Mouse (Mus musculus): ENCODE results near the gene Thra. TPM values are rescaled to one million over a fixed set of nuclear protein-coding genes. Genes with fewer than 3 reads are reported as not detected.

Gene Thra
- total RNA-seq, 2 experiments from 2014 or later: 69.2 to 91.7 TPM

- DNase-seq: peak in 1 of 2 experiments; percentile 31
These were observed 4.1 kb downstream of the Thra start for GRCm38 (mm10) chr11:98744456-98745019.

DNA sequence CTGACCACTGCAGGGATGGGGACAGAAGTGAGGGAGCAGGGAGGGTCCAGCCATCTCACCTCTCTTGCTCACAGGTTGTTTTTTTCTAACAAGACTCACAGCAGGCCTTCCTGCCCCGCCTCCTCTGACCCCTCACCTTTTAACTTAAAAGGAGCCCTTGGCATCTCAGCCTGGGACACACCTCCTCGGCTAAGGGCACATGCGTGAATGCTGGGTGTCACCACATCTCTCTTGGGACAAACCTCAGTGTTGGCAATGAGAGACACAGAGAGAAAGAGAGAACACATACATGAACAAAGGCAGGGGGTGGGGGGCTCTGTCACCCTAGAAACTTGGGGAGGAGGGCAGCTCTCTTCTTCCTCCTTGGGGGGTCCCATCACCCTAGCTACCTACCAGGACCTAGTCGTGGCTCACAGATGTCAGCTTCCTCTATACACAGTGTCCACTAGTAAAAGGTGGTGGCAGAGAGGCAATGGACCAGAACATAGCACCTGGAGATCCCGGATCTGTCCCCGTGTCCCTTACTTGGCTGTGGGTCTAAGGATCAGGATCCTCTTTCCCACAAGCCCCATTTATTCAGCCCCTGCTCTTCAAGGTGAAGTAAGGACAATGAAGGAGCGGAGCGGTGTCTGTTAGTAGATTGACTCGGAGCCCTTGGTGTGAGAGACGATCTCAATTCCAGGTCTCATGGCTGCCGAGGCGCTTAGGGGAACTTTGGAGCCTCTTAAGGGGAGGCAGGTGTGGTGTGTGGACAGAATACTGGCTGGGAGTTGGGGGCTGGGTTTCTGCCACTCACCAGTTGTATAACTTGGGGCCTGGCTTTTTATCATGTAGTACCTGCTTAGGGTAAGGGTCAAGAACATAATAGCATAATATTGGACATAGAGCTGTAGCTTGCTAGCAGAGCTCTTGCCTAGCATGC lies 5.8 kb downstream of the Thra start:
- no peak for DNase-seq

DNA sequence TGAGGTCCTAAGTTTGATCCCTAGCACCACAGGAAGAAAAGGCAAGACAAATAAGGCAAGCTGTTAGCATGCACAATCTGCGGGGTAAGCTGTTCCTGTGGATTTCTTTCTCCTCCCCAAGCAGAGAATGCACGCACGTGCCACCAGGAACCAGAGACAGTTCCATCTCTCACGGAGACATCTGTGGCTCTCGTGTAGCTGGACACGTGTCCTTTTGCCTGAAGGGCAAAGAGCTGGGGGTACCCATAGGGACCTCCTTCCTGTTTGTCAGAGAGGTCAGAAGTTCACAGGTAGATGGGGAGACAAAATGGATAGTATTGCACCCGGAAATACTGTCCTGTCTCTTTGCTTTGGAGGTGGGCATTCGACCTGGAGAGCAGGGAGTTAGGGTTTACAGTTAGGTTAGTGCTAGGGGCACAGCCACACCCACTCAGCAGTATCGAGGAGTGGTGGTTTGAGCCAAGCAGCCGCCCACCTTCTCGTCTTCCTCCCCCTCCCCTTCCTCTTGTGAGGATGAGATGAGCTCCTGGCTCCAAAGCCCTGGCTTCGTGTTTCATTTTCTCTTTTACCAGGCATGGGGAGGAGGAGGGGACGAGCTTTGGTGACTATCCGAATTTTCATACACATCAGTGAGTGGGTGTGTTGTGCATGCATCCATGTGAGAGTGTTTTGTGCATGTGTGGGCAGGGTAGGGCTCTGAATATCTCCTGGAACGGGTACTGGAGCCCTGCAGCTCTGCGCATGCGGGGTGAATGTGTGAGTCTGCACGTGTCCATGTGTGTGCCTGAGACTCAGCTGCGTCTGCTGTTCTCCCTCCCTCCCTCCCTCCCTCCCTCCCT lies 6.6 kb downstream of the Thra start:
- DNase-seq: peak; percentile 89 to 90

DNA sequence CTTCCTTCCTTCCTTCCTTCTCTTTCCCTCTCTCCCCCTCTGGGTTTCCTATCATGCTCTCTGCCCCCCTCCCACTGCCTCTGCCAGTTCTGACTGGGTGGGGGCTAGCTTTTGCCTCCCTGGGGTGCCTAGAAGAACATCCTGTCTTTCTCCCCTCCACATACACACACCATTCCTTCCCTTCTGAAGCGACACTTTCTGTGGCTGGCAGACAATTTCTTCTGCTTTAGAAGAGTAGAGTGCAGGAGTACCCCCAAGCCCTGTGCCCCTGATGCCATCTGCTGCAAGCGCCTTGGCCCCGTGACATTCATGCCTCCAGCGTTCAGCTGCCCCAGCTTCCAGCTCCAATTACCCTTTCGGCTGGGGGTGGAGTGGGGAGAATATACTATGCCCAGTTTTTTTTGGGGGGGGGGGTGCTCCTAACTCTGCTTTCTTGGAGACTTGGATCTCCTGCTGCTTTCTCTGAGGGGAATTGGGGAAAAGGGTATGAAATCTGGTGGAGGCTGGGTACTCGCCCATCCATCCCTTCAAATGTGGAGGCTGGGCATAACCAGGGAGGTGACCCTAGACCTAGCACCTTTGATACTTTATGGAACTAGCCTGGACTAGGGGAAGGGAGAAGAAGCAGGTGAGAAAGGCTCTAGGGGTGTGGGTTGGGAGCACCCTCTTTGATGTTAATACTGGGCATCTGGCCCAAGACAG lies 7.5 kb downstream of the Thra start:
- DNase-seq: no peak

DNA sequence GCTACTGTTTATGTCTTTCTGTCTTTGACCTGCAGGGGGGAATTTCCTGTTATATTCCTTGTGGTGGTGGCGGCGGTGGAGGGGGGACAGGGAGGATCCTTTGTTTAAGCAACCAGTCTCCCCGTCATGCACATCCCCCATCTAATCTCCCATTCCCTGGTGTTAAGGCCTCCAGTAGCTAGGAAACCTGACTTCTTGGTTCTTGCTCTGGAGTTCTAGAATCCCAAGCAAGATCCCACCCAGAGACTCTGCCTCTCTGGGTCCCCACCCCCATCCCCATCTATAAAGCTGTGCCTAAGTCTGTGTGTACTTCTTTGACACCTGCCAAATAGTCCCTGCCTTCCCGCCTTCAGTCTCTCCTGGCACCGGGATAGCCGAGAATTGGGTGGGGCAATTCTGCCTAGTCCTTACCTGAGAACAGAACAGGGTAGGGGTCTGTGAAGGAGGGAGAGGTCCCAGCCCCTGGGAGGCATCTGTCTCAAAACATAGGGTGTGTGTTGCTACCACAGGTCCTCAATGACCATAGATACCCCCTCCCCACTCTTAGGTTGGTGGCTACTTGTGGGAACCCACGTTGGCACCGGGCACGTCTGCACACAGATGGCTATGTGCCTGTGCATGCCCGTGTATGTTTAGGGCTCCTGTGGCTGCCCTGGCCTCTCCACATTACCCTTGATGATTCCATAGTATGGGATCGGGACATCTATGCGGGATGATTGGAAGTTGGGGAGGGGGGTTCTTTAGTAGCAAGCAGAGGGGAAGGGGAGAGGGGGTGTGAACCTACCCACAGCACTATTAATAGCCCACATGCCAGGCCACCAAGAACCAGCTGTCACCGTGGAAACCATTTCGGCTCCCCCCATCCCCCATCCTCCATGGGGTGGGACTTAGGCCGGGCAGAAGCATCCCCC lies 8.3 kb downstream of the Thra start:
- no peak for DNase-seq

- DNase-seq: no peak
These were observed 9.3 kb downstream of the Thra start for GRCm38 (mm10) chr11:98749716-98750115.

- peak; percentile 80 to 81 for DNase-seq
These were observed 10.1 kb downstream of the Thra start for GRCm38 (mm10) chr11:98750351-98751201.

DNA sequence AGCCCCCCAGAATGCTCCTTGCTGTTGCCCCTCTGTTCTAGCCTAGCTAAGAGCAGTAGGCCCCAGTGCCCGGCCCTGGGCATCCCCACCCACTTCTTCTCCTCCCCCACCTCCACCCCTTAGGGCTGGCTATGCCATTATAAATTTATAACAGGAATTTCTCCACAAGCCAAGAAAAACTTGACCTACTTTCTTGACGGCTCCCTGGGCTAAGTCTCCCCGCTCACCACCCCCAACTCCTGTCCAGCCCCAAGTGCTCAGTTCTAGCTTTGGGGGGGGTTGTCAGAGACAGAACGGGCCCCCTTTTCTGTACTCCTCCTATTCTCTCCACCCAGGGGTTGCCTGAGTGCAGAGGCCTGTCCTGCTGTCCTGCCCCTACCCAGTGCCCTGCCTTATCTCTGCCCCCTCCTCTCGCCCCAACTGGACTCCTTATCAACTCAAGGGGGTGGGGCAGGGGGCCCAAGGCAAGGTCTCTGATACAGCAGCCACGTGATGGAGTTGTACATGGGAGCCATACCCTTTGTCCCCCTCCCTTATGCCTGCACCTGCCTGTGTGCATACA lies 10.9 kb downstream of the Thra start:
- peak; percentile 58 to 73 for DNase-seq

- DNase-seq: no peak
These were observed 12.2 kb downstream of the Thra start for GRCm38 (mm10) chr11:98752562-98753140.

DNA sequence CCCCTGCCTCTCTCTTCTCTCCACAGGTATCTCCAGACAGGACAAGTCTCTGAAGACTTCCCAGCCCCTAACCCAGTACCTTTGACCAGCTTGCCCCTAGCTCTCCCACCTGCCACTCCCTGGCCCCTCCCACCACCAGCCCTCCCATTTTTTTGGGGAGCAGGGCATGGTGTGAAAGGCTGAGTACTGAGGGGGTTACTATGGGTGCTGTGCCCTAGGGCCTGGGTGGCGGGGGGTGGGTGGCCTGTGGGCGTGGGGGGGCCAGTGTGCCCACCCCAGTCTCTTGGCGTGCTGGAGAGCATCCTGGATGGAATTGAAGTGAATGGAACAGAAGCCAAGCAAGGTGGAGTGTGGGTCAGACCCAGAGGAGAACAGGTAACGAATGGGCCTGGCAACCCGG lies 12.8 kb downstream of the Thra start:
- no peak for DNase-seq

DNA sequence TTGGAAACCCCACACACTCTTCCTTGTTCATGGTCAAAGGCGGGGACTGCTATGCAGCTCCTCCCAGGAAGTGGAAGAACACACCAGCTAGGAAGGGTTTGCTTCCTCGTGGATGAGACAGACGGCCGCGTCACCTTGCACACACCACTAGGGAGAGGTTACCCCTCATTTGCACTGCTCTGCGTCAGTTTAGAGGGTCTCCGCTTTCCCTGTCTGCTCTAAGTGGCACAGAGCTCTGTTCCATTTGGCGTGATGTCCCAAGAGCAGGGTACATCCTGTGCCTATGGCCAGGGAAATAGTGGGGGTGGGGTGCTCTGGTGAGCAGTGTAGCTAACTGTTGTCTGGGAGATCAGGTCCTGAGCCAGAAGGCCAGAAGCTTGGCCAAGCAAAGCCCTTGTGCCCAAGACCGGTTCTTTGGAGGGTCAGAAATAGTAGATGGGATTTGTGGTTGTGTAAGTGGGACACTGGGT lies 13.7 kb downstream of the Thra start:
- no peak for DNase-seq

- DNase-seq: peak; percentile 81 to 85
These were observed 14.3 kb downstream of the Thra start for GRCm38 (mm10) chr11:98754621-98755181.

GRCm38 (mm10) chr11:98755726-98756380 lies 15.4 kb downstream of the Thra start:
- no peak for DNase-seq

- no peak for DNase-seq
These were observed 16.3 kb downstream of the Thra start for GRCm38 (mm10) chr11:98756711-98757110.

DNA sequence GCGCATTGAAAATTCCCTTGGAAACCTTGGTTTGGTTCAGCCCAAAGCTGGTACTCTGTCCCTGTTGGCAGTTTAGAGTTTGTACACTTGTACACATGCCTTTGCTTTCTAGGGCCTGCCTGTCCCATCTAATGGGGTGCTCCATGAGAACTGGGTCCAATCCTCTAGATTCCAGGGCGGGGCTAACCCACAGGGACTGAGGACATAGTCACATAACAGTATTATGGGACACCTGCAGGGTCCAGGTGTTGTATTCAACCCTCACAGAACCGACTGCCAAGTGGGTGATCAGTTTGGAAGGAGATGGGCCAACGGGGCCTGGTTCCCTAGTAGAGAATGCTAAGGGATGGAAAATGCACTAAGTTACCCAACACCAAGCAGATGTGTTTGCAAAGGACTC lies 21.5 kb downstream of the Thra start:
- DNase-seq: no peak

DNA sequence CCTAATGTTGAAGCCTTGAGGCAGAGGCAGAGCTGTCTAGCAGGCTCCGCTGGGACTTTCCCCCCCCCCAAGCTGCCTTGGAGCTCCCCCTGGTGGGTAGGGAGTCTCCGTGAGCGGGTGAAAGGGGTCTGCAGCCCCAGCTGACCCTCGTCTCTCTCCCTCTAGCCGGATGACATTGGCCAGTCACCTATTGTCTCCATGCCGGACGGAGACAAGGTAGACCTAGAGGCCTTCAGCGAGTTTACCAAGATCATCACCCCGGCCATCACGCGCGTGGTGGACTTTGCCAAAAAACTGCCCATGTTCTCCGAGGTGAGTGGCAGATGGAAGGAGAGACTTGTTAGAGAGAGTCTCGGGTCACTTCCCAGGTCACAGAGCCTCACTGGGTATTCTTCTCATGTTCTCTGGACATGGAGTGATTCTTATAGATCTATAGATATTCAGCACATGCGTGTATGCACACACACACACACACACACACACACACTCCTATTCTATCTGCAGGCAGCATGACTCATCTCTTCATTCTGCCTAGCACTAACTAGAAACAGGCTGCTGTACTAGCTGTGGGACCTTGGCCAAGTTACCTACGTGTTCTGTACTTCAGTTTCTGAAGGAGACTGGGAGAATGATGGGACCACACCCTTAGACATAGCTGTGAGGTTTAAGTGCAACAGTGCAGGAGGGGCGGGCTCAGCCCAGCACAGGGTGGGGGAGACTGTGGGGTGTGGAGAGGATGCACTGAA lies 22.5 kb downstream of the Thra start:
- DNase-seq: peak; percentile 44 to 67

DNA sequence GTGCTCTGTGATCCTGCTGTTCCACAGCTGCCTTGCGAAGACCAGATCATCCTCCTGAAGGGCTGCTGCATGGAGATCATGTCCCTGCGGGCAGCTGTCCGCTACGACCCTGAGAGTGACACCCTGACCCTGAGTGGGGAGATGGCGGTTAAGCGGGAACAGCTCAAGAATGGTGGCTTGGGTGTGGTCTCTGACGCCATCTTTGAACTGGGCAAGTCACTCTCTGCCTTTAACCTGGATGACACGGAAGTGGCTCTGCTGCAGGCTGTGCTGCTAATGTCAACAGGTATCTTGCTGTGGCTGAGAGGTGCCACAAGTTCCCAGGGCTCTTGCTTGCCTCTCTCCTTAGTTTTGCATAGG lies 23.0 kb downstream of the Thra start:
- DNase-seq: no peak

DNA sequence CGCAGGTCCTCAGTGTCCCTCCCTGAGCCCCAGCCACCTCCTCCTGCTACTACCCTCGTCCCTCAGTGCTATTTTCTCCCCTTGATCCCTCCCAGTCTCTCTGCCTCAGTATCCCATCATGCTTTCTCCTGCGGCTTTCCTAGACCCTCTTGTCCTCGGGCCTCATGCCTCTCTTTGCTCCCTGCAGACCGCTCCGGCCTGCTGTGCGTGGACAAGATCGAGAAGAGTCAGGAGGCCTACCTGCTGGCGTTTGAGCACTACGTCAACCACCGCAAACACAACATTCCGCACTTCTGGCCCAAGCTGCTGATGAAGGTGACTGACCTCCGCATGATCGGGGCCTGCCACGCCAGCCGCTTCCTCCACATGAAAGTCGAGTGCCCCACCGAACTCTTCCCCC lies 23.7 kb downstream of the Thra start:
- no peak for DNase-seq

Measured in adrenal gland, postnatal 36 days (tissue).